Mouse (Mus musculus) intestine, embryonic 16.5 days (tissue): ENCODE measurements around the gene AB124611. TPM values are rescaled to one million over a fixed set of nuclear protein-coding genes. Genes with fewer than 3 reads are reported as not detected.
A peak's percentile ranks its signal among the peaks of the same experiment; 100 is the strongest.
"Not testable (repeated sequence)": the region's sequence is repeated elsewhere in the genome, so short reads cannot be mapped to it uniquely, and the experiment has no call there.

Experiments used
- ATAC-seq: fragments of 200-750 bp; cut with Nextera tagmentation; 2 replicates; pipeline ENCODE4 v1.8.0; 2017; ENCODE audit warnings: moderate TSS enrichment, moderate library complexity
- H3K27ac ChIP-seq: fragments of 300-500 bp; sonication (generic); 2 replicates; pipeline ENCODE4 v1.5.1; 2014; ENCODE audit warnings: mild to moderate bottlenecking, low read length
- H3K27me3 ChIP-seq: fragments of 300-500 bp; sonication (generic); replicated peaks from 2 replicates; pipeline ENCODE4 v1.6.1; 2014; ENCODE audit warnings: low read length, control low read depth, mixed read lengths; ENCODE audit not compliant: control insufficient read depth, insufficient read depth
- H3K36me3 ChIP-seq: fragments of 300-500 bp; sonication (generic); 2 replicates; pipeline ENCODE4 v1.6.1; 2014; ENCODE audit warnings: low read length, control low read depth; ENCODE audit not compliant: control insufficient read depth, insufficient read depth
- H3K4me1 ChIP-seq: fragments of 300-500 bp; sonication (generic); 2 replicates; pipeline ENCODE4 v1.6.1; 2014; ENCODE audit warnings: low read length, control low read depth, mixed read lengths; ENCODE audit not compliant: control insufficient read depth, insufficient read depth
- H3K4me2 ChIP-seq: fragments of 300-500 bp; sonication (generic); 2 replicates; pipeline ENCODE4 v1.6.1; 2014; ENCODE audit warnings: low read depth, low read length, control low read depth
- H3K4me3 ChIP-seq: fragments of 300-500 bp; sonication (generic); 2 replicates; pipeline ENCODE4 v1.5.1; 2014; ENCODE audit warnings: mild to moderate bottlenecking, low read length
- H3K9ac ChIP-seq: fragments of 300-500 bp; sonication (generic); 2 replicates; pipeline ENCODE4 v1.6.1; 2014; ENCODE audit warnings: low read depth, low read length
- H3K9me3 ChIP-seq: fragments of 300-500 bp; sonication (generic); 2 replicates; pipeline ENCODE4 v1.6.1; 2016; ENCODE audit warnings: low read length, control low read depth; ENCODE audit not compliant: control insufficient read depth
- whole genome bisulfite sequencing: fragments of 180-500 bp; shearing (Covaris S2); extraction: QIAGEN DNeasy Blood & Tissue Kit; methylation state at CpG from one replicate; pipeline ENCODE4 v1.1.7; 2014; 5-methylcytosine and 5-hydroxymethylcytosine counted together
- microRNA-seq: library from miRNA; unstranded; fragments of <30 nt; microRNA quantifications from one replicate; pipeline ENCODE4, GENCODE M21; 2016
- polyA plus RNA-seq: library from polyadenylated mRNA; unstranded; fragments of >200 nt; fragmentation: Nextera tagmentation; extraction: Ambion mirVana; gene quantifications from 2 replicates; pipeline ENCODE4 v1.2.1, GENCODE M21; 2015

The AB124611 gene
- polyA plus RNA-seq, 1 experiment from 2014 or later, result 3.2 TPM

DNA sequence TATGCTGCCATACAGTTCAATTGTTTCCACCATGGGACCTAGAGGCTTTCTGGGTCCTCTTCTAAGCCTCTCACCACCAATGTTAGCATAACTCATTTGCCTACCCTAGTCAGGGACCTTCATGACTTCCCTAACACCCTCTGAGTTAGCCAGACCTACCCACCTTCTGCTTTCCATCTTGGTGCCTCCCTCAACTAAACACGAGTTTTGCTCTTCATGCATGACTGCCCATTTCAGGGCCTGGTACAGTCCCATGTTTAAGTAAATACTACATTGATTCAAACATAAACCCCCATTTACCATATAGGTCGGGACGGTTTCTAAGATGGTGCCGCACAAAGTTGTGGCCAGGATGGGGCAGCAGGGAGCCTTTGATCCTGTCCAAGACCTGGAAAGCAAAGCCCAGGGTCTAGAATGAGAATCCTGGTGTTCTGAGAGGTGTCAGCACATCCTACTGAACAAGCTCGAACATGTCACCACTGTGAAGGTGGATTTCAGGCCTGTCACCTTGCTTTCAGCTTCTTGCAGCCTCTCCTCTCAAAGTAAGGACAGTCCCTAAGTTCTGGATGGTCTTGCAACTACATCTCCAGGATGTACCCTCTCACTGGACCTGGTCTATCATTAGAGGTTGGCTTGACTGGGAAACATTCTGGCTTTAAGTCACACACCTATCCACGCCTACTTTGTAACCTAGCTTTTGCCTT, 65.3 kb downstream of the AB124611 start:
- WGBS, result 82% methylated on average over 6 of the region's 6 CpGs
- ATAC-seq, result no peak
- H3K9ac ChIP-seq, result peak overlapping the region; percentile 96; the same call in 1 of the 2 replicates

DNA sequence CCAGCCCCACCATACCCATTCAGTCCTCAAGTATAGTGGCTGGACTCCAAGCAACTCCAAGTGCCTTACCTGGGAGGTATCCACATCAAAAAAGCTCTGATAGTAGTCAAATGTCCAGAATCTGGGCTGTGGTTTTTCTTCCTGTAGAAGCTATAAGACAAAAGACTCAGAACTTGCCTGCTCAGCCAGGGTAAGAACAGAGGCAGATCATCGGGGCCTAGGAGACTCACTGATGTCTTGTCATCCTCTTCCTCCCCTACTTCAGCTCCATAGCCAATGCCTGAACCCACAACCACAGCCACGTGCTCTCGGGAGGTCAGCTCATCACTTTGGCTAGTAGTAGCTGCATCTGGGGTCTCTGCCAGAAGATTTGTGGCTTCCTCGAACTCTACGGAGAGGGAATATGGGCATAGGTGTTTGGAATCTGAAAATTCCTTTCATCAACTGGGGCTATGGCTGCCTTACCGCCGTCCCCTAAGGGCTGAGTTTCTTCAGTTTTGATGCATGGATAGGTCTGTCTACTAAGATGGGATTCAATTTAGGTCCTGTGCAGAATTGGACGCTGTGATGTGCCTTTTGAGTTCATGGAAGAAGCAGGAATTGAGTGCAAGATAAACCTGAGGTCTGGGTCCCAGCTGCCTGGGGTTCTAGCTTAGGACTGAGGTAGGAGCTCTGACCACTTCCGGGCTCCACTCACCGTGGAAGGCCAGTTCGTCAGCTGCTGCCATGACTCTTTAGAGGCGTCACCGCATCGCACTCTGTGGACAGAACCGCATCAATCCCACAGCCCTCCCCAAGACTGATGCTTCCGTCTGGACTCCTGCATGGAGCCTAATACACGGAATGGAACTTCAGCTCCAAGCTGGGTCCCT, 66.1 kb downstream of the AB124611 start:
- Histone ChIP-seq H3K9me3 (no peaks in the 10 kb centered on the region), H3K27me3 (no peaks in the 10 kb centered on the region), H3K27ac (peak overlapping the region; percentile 62), H3K4me2 (peak overlapping the region; percentile 82), H3K4me3 (peak overlapping the region; percentile 100), H3K4me1 (peaks cover 18% of the 10 kb centered on the region), H3K9ac (peak overlapping the region; percentile 96), H3K36me3 (peaks cover 4% of the 10 kb centered on the region; the same call in 1 of the 2 replicates)
- ATAC-seq, result peak; percentile 78
- WGBS, result 17% methylated on average over 17 of the region's 17 CpGs

More for the DNA sequence above, 65.3 kb downstream of the AB124611 start:
- no peaks in the 10 kb centered on the region for H3K27me3 ChIP-seq
- no peak overlapping the region for H3K27ac ChIP-seq
- peak overlapping the region; percentile 82 for H3K4me2 ChIP-seq
- peaks cover 18% of the 10 kb centered on the region for H3K4me1 ChIP-seq
- H3K36me3 ChIP-seq, result peaks cover 11% of the 10 kb centered on the region; the same call in 1 of the 2 replicates
- H3K9me3 ChIP-seq, result no peaks in the 10 kb centered on the region
- no peak overlapping the region for H3K4me3 ChIP-seq

DNA sequence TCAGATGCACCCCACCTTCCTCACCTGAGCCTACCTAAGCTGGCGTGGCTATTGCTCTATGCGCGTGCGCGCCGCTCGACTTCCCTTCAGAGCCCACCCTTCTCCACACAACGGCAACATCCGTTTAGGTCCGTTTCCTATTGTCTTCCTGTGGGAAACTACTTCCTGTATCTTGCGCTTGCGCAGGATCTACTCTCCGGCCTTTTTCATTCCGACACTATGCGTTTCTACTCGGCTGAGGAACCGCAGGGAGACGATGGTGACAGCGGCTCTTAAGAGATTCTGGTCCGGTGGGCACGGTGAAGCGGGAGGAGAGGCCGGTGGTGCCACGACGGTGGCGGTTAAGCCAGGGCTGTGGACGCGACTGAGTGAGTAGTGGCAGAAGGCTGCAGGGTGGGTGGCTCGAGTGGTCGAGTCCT, 66.7 kb downstream of the AB124611 start, which contains the start of the genes Timm29 and Yipf2:
TSS of gene Timm29 (plus strand) at position 20 of the 419 bp plus-strand sequence.
TSS of gene Yipf2 (minus strand) at position 126 of the 419 bp plus-strand sequence.
- H3K4me3 ChIP-seq, result peak within 1 kb of the TSS; percentile 100
- no peaks in the 10 kb centered on the region for H3K9me3 ChIP-seq
- H3K4me2 ChIP-seq, result peak within 1 kb of the TSS; percentile 82
- H3K27me3 ChIP-seq, result no peaks in the 10 kb centered on the region
- under 1% methylated on average over 30 of the region's 30 CpGs for WGBS
- H3K27ac ChIP-seq, result peak within 1 kb of the TSS; percentile 83
- H3K4me1 ChIP-seq, result peaks cover 18% of the 10 kb centered on the region
- H3K36me3 ChIP-seq, result no peaks in the 10 kb centered on the region; the same call in 1 of the 2 replicates
- peak; percentile 92 for ATAC-seq
- H3K9ac ChIP-seq, result peak within 1 kb of the TSS; percentile 96

DNA sequence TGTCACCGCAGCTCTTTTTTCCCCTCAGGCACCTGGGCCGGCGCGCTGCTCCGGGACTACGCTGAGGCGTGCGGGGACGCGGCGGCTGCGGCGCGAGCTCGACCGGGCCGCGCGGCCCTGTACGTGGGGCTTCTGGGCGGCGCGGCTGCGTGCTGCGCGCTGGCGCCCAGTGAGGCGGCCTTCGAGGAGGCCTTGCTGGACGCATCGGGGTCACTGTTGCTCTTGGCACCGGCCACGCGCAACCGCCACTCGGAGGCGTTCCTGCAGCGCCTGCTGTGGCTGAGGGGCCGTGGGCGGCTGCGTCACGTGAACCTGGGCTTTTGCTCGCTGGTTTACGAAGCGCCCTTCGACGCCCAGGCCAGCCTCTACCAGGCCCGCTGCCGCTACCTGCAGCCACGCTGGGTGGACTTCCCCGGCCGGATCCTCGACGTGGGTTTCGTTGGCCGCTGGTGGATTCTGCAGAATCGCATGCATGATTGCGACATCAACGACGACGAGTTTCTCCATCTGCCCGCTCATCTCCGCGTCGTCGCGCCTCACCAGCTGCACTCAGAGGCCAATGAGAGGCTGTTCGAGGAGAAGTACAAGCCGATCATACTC, 67.2 kb downstream of the AB124611 start:
- H3K27ac ChIP-seq, result peak overlapping the region; percentile 83
- H3K9ac ChIP-seq, result peak overlapping the region; percentile 96
- 1% methylated on average over 69 of the region's 69 CpGs for WGBS
- H3K4me3 ChIP-seq, result peak overlapping the region; percentile 100
- ATAC-seq, result peak; percentile 75
- H3K4me2 ChIP-seq, result peak overlapping the region; percentile 82
- no peaks in the 10 kb centered on the region; the same call in 1 of the 2 replicates for H3K36me3 ChIP-seq
- H3K9me3 ChIP-seq, result no peaks in the 10 kb centered on the region
- H3K4me1 ChIP-seq, result peaks cover 18% of the 10 kb centered on the region
- H3K27me3 ChIP-seq, result no peaks in the 10 kb centered on the region

DNA sequence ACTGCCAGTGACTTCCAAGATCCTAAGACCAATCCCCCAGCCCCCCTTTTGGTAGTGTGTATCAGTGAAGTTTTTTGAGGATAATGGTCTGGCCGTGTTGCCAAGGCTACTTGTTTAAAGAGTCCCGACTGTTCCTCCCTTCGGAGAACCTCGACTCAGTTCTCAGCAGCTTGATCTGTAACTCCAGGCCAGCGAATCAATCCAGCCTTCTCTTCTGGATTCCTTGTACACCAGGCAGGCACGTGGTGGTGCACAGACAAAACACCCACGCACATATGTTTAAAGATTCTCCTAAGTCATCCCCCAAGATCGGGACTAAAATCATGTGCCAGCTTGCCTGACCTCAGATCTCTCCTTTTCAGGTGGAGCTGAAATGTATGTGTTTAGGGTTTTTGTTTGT, 68.4 kb downstream of the AB124611 start:
- Histone ChIP-seq H3K4me2 (peak overlapping the region; percentile 82; the same call in 1 of the 2 replicates), H3K4me1 (peaks cover 18% of the 10 kb centered on the region), H3K9ac (peak overlapping the region; percentile 96), H3K4me3 (peak overlapping the region; percentile 100)
- not testable (repeated sequence) for H3K36me3 ChIP-seq, H3K9me3 ChIP-seq, ATAC-seq, H3K27ac ChIP-seq, H3K27me3 ChIP-seq
- 89% methylated on average over 8 of the region's 8 CpGs for WGBS

DNA sequence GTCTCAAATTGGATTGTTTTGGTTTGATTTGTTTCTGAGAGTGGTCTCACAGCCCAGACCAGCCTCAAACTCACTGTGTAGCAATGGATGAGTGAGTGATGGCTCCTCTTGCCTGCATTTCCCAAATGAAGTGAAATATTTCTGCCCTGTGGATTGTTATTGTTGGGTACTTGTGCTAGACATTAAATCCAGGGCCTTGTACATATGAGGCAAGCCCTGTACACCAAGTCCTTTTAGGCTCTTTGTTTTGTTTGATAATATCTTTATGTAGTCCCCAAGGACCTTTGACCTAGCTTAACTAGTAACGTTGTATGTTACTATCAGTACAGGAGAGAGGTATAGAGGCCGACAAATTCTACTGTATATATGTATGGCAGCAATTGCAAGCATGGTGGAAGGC, 68.9 kb downstream of the AB124611 start:
- no peak for ATAC-seq

More for the DNA sequence above, 68.9 kb downstream of the AB124611 start:
- no peak overlapping the region for H3K9ac ChIP-seq
- no peaks in the 10 kb centered on the region for H3K9me3 ChIP-seq
- no peaks in the 10 kb centered on the region; the same call in 1 of the 2 replicates for H3K36me3 ChIP-seq
- WGBS, result 73% methylated on average over 2 of the region's 2 CpGs
- H3K4me3 ChIP-seq, result no peak overlapping the region
- H3K27me3 ChIP-seq, result no peaks in the 10 kb centered on the region
- H3K27ac ChIP-seq, result no peak overlapping the region
- H3K4me2 ChIP-seq, result no peak overlapping the region
- H3K4me1 ChIP-seq, result peaks cover 18% of the 10 kb centered on the region

Small RNA genes within 50 kb of the gene (microRNA-seq; reads per million reads assigned to microRNA genes)
- 5.5 reads per million, percentile 17 among the genes with 10 or more reads in this experiment for gene Mir199a-1

Other genes with a start within 250 kb of the AB124611 start
- 12.3 and 13.2 TPM in 2 replicates for gene Kri1, start 238.2 kb upstream of the AB124611 start, polyA plus RNA-seq
- gene Cdkn2d, start 234.8 kb upstream of the AB124611 start, polyA plus RNA-seq, result 40.2 and 42.5 TPM in 2 replicates
- 158 and 172 TPM in 2 replicates for gene Ap1m2, start 213.8 kb upstream of the AB124611 start, polyA plus RNA-seq
- 44.6 and 50.2 TPM in 2 replicates for gene Slc44a2, start 205.5 kb upstream of the AB124611 start, polyA plus RNA-seq
- gene Ilf3, start 158.3 kb upstream of the AB124611 start, polyA plus RNA-seq, result 119 and 127 TPM in 2 replicates
- 51.1 and 60.3 TPM in 2 replicates for gene Qtrt1, start 114.3 kb upstream of the AB124611 start, polyA plus RNA-seq
- gene Dnm2, start 101.3 kb upstream of the AB124611 start, polyA plus RNA-seq, result 77.7 and 82.5 TPM in 2 replicates
- 72.6 and 79.7 TPM in 2 replicates for gene Tmed1, start 15.9 kb upstream of the AB124611 start, polyA plus RNA-seq
- gene Carm1, start 20.7 kb downstream of the AB124611 start, polyA plus RNA-seq, result 14.3 and 15.1 TPM in 2 replicates
- 22.0 and 23.5 TPM in 2 replicates for gene Timm29, start 66.5 kb downstream of the AB124611 start, polyA plus RNA-seq
- gene Yipf2, start 66.7 kb downstream of the AB124611 start, polyA plus RNA-seq, result 34.0 and 34.7 TPM in 2 replicates
- gene Smarca4, start 90.0 kb downstream of the AB124611 start, polyA plus RNA-seq, result 59.5 and 61.2 TPM in 2 replicates
- 86.7 and 88.2 TPM in 2 replicates for gene Ldlr, start 197.3 kb downstream of the AB124611 start, polyA plus RNA-seq
- gene Spc24, start 234.1 kb downstream of the AB124611 start, polyA plus RNA-seq, result 85.5 and 106 TPM in 2 replicates